Mouse (Mus musculus): Measurements from ENCODE around the gene Nectin2. TPM values are rescaled to one million over a fixed set of nuclear protein-coding genes. Genes with fewer than 3 reads are reported as not detected.
A peak's percentile ranks its signal among the peaks of the same experiment; 100 is the strongest.

Gene Nectin2
- polyA plus RNA-seq, 1 experiment from 2014 or later: 93.1 TPM

DNA sequence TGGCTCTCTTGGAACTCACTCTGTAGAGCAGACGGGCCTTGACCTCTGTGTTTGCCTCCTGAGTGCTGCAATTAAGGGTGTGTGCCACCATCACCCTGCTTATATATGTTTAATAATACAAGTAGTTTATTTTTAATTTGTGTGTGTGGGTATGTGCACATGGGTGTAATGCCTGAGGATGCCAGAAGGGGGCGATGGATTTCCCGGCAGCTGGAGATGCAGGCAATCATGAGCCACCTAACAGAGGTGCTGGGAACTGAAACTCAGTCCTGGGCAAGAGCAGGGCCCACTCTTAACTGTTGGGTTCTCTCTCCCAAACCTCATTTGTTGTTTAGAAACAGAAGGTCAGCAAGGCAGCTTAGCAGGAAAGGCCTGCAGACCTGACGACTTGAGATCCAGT lies 29.6 kb upstream of the Nectin2 start:
- H3K36me3 ChIP-seq (ENCODE audit: control insufficient read depth, insufficient read depth): peaks cover 25% of the 10 kb centered on the region; the same call in 1 of the 2 replicates

DNA sequence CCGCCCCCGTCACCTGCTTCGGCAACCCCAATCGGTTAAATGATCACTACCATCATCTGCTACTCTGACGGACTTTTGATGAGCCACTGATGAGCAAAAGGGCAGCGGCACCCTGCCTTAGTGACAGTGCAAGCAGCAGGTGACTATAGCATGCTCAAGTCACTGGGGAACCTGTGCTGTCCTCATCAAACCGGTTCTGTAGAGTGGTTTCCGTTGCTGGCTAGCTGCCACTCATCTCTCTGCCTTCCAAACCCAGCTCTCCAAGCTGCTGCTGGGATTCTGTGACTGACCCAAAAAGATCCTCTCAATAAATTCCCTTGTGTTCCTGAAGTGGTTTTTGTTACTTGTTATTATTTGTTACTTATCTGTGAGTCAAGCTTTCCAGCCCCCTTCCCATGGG lies 28.4 kb upstream of the Nectin2 start:
- H3K27me3 ChIP-seq (replicated peaks; ENCODE audit: control insufficient read depth, insufficient read depth, low read length): no peaks in the 10 kb centered on the region
- ATAC-seq: no peak
- H3K4me2 ChIP-seq (replicated peaks; ENCODE audit: low read depth): no peak overlapping the region
- H3K4me1 ChIP-seq (replicated peaks; ENCODE audit: control insufficient read depth, insufficient read depth, low read length): no peaks in the 10 kb centered on the region
- H3K9me3 ChIP-seq (ENCODE audit: control insufficient read depth): no peaks in the 10 kb centered on the region
- no peak overlapping the region for H3K4me3 ChIP-seq (ENCODE audit: low read depth, low read length)
- 80% methylated on average over 8 of the region's 8 CpGs for WGBS
- H3K27ac ChIP-seq (ENCODE audit: low read depth, low read length): no peak overlapping the region
- H3K9ac ChIP-seq (ENCODE audit: low read depth, low read length): no peak overlapping the region
- no peak for TF ChIP-seq CTCF (IDR thresholded peaks at IDR 0.05; ENCODE audit: low read depth)
- H3K36me3 ChIP-seq (ENCODE audit: control insufficient read depth, insufficient read depth): peaks cover 23% of the 10 kb centered on the region; the same call in 1 of the 2 replicates

More for the DNA sequence above, 29.6 kb upstream of the Nectin2 start:
- WGBS: 78% methylated on average over 4 of the region's 4 CpGs
- Histone ChIP-seq H3K4me1 (replicated peaks; ENCODE audit: control insufficient read depth, insufficient read depth, low read length) (0 out of 2 replicates have a peak, but pooled peaks cover under 1% of the 10 kb centered on the region), H3K9me3 (ENCODE audit: control insufficient read depth) (no peaks in the 10 kb centered on the region), H3K27me3 (replicated peaks; ENCODE audit: control insufficient read depth, insufficient read depth, low read length) (no peaks in the 10 kb centered on the region), H3K9ac (ENCODE audit: low read depth, low read length) (no peak overlapping the region), H3K4me3 (ENCODE audit: low read depth, low read length) (no peak overlapping the region), H3K4me2 (replicated peaks; ENCODE audit: low read depth) (no peak overlapping the region), H3K27ac (ENCODE audit: low read depth, low read length) (no peak overlapping the region)
- peak; percentile 43 for TF ChIP-seq CTCF (IDR thresholded peaks at IDR 0.05; ENCODE audit: low read depth)
- no peak for ATAC-seq

DNA sequence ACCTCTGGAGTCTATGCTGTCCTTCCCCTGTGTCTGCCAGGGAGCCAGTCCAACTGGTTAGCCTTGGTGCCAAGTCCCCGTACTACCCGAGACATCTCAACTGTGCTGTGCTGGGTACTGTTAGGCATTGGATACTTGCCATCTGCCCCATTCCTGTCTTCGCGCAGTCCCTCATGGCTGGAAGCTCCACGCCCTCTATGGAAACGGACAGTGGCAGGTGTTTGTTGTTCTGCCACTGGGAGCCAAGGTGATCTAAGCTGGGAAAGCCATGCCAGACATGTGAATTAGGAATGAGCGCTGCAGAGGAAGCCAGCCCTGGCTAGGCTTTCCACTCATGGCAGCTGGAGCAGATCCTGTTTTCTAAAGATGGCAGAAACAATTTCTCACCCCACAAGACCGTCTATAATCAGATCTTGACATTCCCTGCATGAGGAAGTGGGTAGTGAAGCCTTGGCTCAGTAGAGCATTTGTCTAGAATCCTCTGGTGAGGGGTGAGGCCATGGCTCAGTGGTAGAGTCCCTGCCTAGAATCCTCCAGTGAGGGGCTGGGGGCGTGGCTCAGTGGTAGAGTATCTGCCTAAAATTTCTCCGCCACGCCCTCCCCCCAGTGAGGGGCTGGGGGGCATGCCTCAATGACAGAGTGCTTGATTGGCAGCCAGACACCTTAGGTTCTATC lies 26.9 kb upstream of the Nectin2 start:
- no peak for TF ChIP-seq CTCF (IDR thresholded peaks at IDR 0.05; ENCODE audit: low read depth)
- Histone ChIP-seq H3K9ac (ENCODE audit: low read depth, low read length) (no peak overlapping the region), H3K4me1 (replicated peaks; ENCODE audit: control insufficient read depth, insufficient read depth, low read length) (no peaks in the 10 kb centered on the region), H3K4me2 (replicated peaks; ENCODE audit: low read depth) (no peak overlapping the region), H3K9me3 (ENCODE audit: control insufficient read depth) (no peaks in the 10 kb centered on the region), H3K36me3 (ENCODE audit: control insufficient read depth, insufficient read depth) (peaks cover 15% of the 10 kb centered on the region; the same call in 1 of the 2 replicates), H3K27me3 (replicated peaks; ENCODE audit: control insufficient read depth, insufficient read depth, low read length) (no peaks in the 10 kb centered on the region), H3K4me3 (ENCODE audit: low read depth, low read length) (no peak overlapping the region), H3K27ac (ENCODE audit: low read depth, low read length) (no peak overlapping the region)
- 80% methylated on average over 11 of the region's 11 CpGs for WGBS
- no peak for ATAC-seq

DNA sequence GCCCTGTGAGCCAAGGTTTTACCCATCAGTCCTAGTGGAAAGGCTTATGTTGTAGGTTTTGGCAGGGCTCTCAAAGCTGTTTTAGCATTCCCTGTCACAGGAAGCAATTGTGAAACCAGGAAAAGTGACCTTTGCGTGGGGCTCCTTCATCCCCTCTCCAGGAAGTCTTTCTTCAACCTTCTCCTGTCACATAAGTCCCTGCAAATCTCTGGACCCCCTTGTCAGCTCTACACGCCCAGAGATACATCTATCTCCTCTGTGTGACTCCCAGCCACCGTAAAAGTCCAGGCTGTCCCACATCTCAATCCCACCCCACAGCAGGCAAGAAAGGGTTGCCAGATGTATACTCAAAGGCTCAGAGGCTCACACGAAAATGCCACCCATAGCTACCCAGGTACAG lies 21.4 kb upstream of the Nectin2 start:
- TF ChIP-seq CTCF (IDR thresholded peaks at IDR 0.05; ENCODE audit: low read depth): no peak
- ATAC-seq: no peak
- H3K4me3 ChIP-seq (ENCODE audit: low read depth, low read length): no peak overlapping the region
- no peak overlapping the region for H3K9ac ChIP-seq (ENCODE audit: low read depth, low read length)
- H3K36me3 ChIP-seq (ENCODE audit: control insufficient read depth, insufficient read depth): no peaks in the 10 kb centered on the region
- no peak overlapping the region for H3K4me2 ChIP-seq (replicated peaks; ENCODE audit: low read depth)
- no peaks in the 10 kb centered on the region for H3K27me3 ChIP-seq (replicated peaks; ENCODE audit: control insufficient read depth, insufficient read depth, low read length)
- no peak overlapping the region for H3K27ac ChIP-seq (ENCODE audit: low read depth, low read length)
- no peaks in the 10 kb centered on the region for H3K9me3 ChIP-seq (ENCODE audit: control insufficient read depth)
- no peaks in the 10 kb centered on the region for H3K4me1 ChIP-seq (replicated peaks; ENCODE audit: control insufficient read depth, insufficient read depth, low read length)
- WGBS: 60% methylated on average over 4 of the region's 4 CpGs

DNA sequence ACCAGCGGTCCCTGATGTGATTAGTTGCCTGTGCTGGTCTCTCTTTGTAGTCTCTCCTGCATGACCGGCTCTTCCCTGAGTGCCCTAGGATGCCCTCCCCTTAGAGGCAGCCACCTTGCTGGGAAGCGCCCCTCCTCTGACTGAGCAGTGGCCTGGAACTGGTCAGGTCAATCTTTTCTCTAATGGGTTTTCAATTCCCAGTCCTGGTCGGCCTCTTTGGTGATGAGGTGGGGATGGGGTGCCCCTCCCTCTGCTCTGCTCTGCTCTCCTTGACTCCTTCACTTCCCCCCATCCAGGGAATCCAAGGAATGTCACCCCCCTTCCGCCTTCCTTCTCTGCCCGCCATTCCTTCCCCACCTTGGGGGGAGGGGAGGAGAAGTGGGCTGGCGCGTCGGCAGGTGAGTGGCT lies 20.7 kb upstream of the Nectin2 start, which contains the start of gene Bcam:
Gene Bcam, minus strand, starts transcription at position 33 of the 408 bp plus-strand sequence.
- no peak for TF ChIP-seq CTCF (IDR thresholded peaks at IDR 0.05; ENCODE audit: low read depth)
- peak within 1 kb of the TSS; percentile 46 for H3K4me3 ChIP-seq (ENCODE audit: low read depth, low read length)
- no peaks in the 10 kb centered on the region for H3K27me3 ChIP-seq (replicated peaks; ENCODE audit: control insufficient read depth, insufficient read depth, low read length)
- no peak; the same call in 1 of the 2 replicates for ATAC-seq
- H3K4me1 ChIP-seq (replicated peaks; ENCODE audit: control insufficient read depth, insufficient read depth, low read length): no peaks in the 10 kb centered on the region
- peak within 1 kb of the TSS; percentile 84 for H3K4me2 ChIP-seq (replicated peaks; ENCODE audit: low read depth)
- H3K9ac ChIP-seq (ENCODE audit: low read depth, low read length): peak within 1 kb of the TSS; percentile 51
- no peak within 1 kb of the TSS for H3K27ac ChIP-seq (ENCODE audit: low read depth, low read length)
- 4% methylated on average over 9 of the region's 9 CpGs for WGBS
- no peaks in the 10 kb centered on the region for H3K9me3 ChIP-seq (ENCODE audit: control insufficient read depth)
- no peaks in the 10 kb centered on the region for H3K36me3 ChIP-seq (ENCODE audit: control insufficient read depth, insufficient read depth)

DNA sequence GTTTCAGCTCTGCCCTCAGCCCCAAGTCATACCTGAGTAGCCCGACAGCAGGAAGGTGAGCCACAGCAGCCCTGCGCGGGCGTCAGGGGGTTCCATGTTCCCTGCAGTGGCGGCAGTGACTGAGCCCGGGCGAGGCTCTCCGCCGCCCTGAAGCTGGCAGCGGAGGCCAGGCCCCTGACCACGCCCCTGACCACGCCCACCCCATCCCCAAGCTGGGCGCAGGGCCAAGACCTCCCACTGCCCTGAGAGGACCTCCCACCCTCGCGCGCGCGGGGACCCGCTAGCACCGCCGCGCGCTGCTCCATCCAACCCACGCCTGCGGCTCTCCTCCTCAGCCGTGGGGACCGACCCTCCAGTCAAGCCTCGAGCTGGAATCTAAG lies 20.1 kb upstream of the Nectin2 start:
- ATAC-seq: peak; percentile 62
- no peak overlapping the region for H3K27ac ChIP-seq (ENCODE audit: low read depth, low read length)
- H3K4me2 ChIP-seq (replicated peaks; ENCODE audit: low read depth): peak overlapping the region; percentile 84
- H3K9ac ChIP-seq (ENCODE audit: low read depth, low read length): peak overlapping the region; percentile 51
- H3K4me1 ChIP-seq (replicated peaks; ENCODE audit: control insufficient read depth, insufficient read depth, low read length): no peaks in the 10 kb centered on the region
- no peaks in the 10 kb centered on the region for H3K9me3 ChIP-seq (ENCODE audit: control insufficient read depth)
- TF ChIP-seq CTCF (IDR thresholded peaks at IDR 0.05; ENCODE audit: low read depth): no peak
- no peaks in the 10 kb centered on the region for H3K36me3 ChIP-seq (ENCODE audit: control insufficient read depth, insufficient read depth)
- under 1% methylated on average over 28 of the region's 28 CpGs for WGBS
- H3K27me3 ChIP-seq (replicated peaks; ENCODE audit: control insufficient read depth, insufficient read depth, low read length): no peaks in the 10 kb centered on the region
- H3K4me3 ChIP-seq (ENCODE audit: low read depth, low read length): peak overlapping the region; percentile 46

All from intestine, postnatal 0 days (tissue).